Mouse (Mus musculus) central nervous system, embryonic 14 days (tissue): ENCODE results near the gene Ipo11. TPM values are rescaled to one million over a fixed set of nuclear protein-coding genes. Genes with fewer than 3 reads are reported as not detected.

Experiments
- polyA plus RNA-seq: library from polyadenylated mRNA; depleted of rRNA; stranded (reverse); fragments of >200 nt; gene quantifications from 2 replicates; pipeline ENCODE4 v1.2.3, GENCODE M21; 2012; rRNA removed

Ipo11 gene
- polyA plus RNA-seq: 39.6 and 41.6 TPM in 2 replicates

DNA sequence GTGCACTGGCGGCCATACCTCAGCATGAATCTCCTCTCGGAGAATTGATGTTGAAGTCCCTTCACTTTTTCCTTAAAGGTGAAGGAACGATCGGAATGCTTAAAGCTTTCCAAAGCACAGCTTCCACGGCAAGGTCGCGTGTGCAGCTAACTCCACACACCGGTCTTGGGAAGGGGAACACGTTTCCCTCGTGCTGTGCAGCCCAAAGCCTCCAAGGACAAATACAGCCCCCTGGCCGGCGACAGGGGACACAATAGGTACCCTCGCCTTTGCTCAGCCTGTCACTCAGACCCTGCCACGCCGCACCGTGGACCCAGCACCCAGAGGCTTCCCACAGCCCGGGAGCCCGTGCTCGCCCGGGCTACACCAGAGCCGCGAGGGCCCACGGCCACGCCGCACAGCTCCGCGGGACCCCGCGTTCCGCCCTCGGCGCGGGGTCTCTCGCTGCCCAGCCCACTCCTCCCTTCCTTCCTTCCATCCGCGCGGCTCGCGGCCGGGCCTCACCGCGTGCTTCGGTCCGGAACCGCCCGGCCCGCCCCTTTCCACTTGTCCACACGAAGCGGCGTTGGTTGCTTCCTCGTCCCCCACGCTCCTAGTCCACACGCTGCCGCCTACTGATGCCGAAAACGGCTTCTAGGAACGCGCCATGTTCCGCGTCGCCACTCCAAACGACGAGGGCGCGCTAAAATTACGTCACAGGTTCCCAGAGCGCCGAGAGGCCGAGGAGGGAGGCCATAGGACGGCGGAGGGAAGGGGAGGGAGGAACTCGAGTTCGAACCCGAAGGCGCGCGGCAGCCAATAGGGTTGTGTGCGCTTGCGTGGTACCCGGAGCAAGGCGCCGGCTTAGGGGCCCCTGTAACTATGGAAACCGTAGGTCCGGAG lies at the start of gene Ipo11:
Gene Ipo11, minus strand, starts transcription at position 703 of the 882 bp plus-strand sequence.

GRCm38 (mm10) chr13:106946594-106947540 lies 10.1 kb upstream of the Ipo11 start, which contains the start of gene Dimt1:
Dimt1 (plus strand) TSS chr13:106947127.

Other genes with a start within 250 kb of the Ipo11 start
- 31.0 and 33.8 TPM in 2 replicates for gene Dimt1, start 10.2 kb upstream of the Ipo11 start, polyA plus RNA-seq
- gene Kif2a, start 85.2 kb upstream of the Ipo11 start, polyA plus RNA-seq: 39.1 and 41.4 TPM in 2 replicates